In the genomic region with DNA sequence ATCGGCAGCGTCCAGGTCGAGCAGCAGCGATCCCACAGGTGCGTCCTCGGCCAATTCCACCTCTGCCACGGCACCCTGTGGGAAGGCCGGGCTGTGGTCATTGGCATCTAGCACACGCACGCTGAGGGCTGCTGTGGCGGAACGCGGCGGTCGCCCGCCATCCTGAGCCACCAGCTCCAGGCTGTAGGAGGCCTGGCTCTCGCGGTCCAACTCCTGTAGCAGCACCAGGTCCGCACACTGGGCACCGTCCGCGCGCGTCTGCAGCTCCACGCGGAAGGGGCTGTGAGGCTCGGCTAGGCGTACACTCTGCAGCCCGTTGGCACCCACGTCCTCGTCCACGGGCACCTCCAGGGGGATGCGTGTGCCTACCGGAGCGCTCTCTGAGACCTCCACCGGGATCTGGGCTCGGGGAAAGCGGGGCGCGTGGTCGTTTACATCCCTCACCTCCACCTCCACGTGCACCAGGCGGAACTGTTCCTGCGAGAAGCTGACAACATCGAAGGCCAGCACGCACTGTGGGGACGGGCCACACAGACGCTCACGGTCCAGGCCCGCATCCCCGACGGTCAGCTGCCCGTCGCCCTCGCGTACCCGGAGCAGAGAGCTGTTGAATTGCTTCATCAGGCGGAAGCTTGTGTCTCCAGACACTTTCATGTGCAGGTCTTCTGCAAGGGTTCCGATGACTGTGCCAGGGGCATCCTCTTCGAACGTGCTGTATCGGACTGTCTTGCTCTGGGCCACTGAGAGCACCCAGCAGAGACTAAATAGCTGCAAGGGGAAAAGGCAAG, we compare ENCODE assay signal across 8 mouse cellular contexts. TPM values are rescaled to one million over a fixed set of nuclear protein-coding genes. Genes with fewer than 3 reads are reported as not detected.
DNase-seq lines count a peak whose midpoint lies in the region; ATAC-seq and TF ChIP-seq lines count a peak whose summit lies in the region.

No protein-coding gene starts in this region.

- H3K9ac ChIP-seq in liver, embryonic 11.5 days (ENCODE audit: low read depth, low read length) = no peak overlapping the region
- peak overlapping the region; percentile 69 for H3K9ac ChIP-seq in hindbrain, embryonic 12.5 days
- H3K9ac ChIP-seq in midbrain, embryonic 13.5 days (replicated peaks) = peak overlapping the region; percentile 84

- ATAC-seq in liver, embryonic 11.5 days (replicated peaks; ENCODE audit: low FRiP score) = peak; percentile 18; the same call in 1 of the 2 replicates
- ATAC-seq in hindbrain, embryonic 12.5 days (ENCODE audit: low FRiP score) = peak; percentile 36
- ATAC-seq in midbrain, embryonic 13.5 days = peak; percentile 43

- TF ChIP-seq POLR2A in cerebellum, adult 2 months (IDR thresholded peaks at IDR 0.05; ENCODE audit: borderline replicate concordance, insufficient read depth, low read length) = no peak

- peaks cover 3% of the 10 kb centered on the region; the same call in 1 of the 2 replicates for H3K4me1 ChIP-seq in cerebellum, adult 2 months (ENCODE audit: control insufficient read depth, insufficient read depth, low read length)
- 0 out of 2 replicates have a peak, but pooled peaks cover 2% of the 10 kb centered on the region for H3K4me1 ChIP-seq in liver, embryonic 11.5 days (replicated peaks; ENCODE audit: control insufficient read depth, insufficient read depth, low read length)
- H3K4me1 ChIP-seq in hindbrain, embryonic 12.5 days = peaks cover 62% of the 10 kb centered on the region
- H3K4me1 ChIP-seq in midbrain, embryonic 13.5 days (replicated peaks) = peaks cover 75% of the 10 kb centered on the region

- no peaks in the 10 kb centered on the region for H3K36me3 ChIP-seq in liver, embryonic 11.5 days (ENCODE audit: control insufficient read depth, insufficient read depth, low read length)
- no peaks in the 10 kb centered on the region for H3K36me3 ChIP-seq in hindbrain, embryonic 12.5 days
- H3K36me3 ChIP-seq in midbrain, embryonic 13.5 days = 0 out of 2 replicates have a peak, but pooled peaks cover 4% of the 10 kb centered on the region

- WGBS in cerebellum, adult 2 months = 2% methylated on average over 62 of the region's 62 CpGs
- WGBS in liver, embryonic 11.5 days = 6% methylated on average over 62 of the region's 62 CpGs
- WGBS in hindbrain, embryonic 12.5 days = 1% methylated on average over 62 of the region's 62 CpGs
- WGBS in midbrain, embryonic 13.5 days = 1% methylated on average over 62 of the region's 62 CpGs

- TF ChIP-seq CTCF in cerebellum, adult 2 months (IDR thresholded peaks at IDR 0.05; ENCODE audit: borderline replicate concordance, insufficient read depth, low read depth, low read length) = no peak

- no peaks in the 10 kb centered on the region for H3K9me3 ChIP-seq in liver, embryonic 11.5 days (ENCODE audit: control insufficient read depth, low read length)
- H3K9me3 ChIP-seq in hindbrain, embryonic 12.5 days (replicated peaks) = no peaks in the 10 kb centered on the region
- H3K9me3 ChIP-seq in midbrain, embryonic 13.5 days = no peaks in the 10 kb centered on the region

- no peak overlapping the region for H3K27ac ChIP-seq in cerebellum, adult 2 months (ENCODE audit: insufficient read depth, low read length)
- no peak overlapping the region for H3K27ac ChIP-seq in liver, embryonic 11.5 days (ENCODE audit: low read depth, low read length)
- peak overlapping the region; percentile 86 for H3K27ac ChIP-seq in hindbrain, embryonic 12.5 days
- peak overlapping the region; percentile 81 for H3K27ac ChIP-seq in midbrain, embryonic 13.5 days

- H3K4me3 ChIP-seq in cerebellum, adult 2 months (replicated peaks; ENCODE audit: insufficient read depth, low read depth, low read length) = peak overlapping the region; percentile 57
- peak overlapping the region; percentile 26 for H3K4me3 ChIP-seq in liver, embryonic 11.5 days (ENCODE audit: low read depth, low read length)
- H3K4me3 ChIP-seq in hindbrain, embryonic 12.5 days = peak overlapping the region; percentile 58
- peak overlapping the region; percentile 72 for H3K4me3 ChIP-seq in midbrain, embryonic 13.5 days (replicated peaks)

- peak in 1 of 2 experiments; percentile 31 for DNase-seq in cerebellum, adult 2 months
- no peak for DNase-seq in cerebellum, adult 11 months
- DNase-seq in liver, embryonic 11.5 days (ENCODE audit: low spot score) = no peak
- DNase-seq in liver = no peak
- no peak for DNase-seq in adrenal gland, adult 2 months
- no peak for DNase-seq in adrenal gland, adult 18-20 months (ENCODE audit: low spot score in 2 of 2)

- H3K4me2 ChIP-seq in liver, embryonic 11.5 days = peak overlapping the region; percentile 57
- peak overlapping the region; percentile 76 for H3K4me2 ChIP-seq in hindbrain, embryonic 12.5 days (replicated peaks)
- peak overlapping the region; percentile 87 for H3K4me2 ChIP-seq in midbrain, embryonic 13.5 days (replicated peaks)

- peaks cover 11% of the 10 kb centered on the region; the same call in 1 of the 2 replicates for H3K27me3 ChIP-seq in cerebellum, adult 2 months (ENCODE audit: control insufficient read depth, insufficient read depth, low read length)
- peaks cover 84% of the 10 kb centered on the region for H3K27me3 ChIP-seq in liver, embryonic 11.5 days (replicated peaks; ENCODE audit: control insufficient read depth, insufficient read depth, low read length)
- peaks cover 58% of the 10 kb centered on the region for H3K27me3 ChIP-seq in hindbrain, embryonic 12.5 days
- H3K27me3 ChIP-seq in midbrain, embryonic 13.5 days = peaks cover 43% of the 10 kb centered on the region

RNA-seq across cellular contexts. Expression of gene Pcdh8, which starts 0.6 kb away (rescaled TPM):
- 5.2 and 5.6 TPM in 2 replicates for polyA plus RNA-seq in cerebellum, adult 2 months (2012; rRNA removed)
- polyA plus RNA-seq in liver, embryonic 11.5 days (2014; fragmentation: Nextera tagmentation; extraction: Ambion mirVana) = 0.12 and 0.21 TPM in 2 replicates
- 40.7 and 42.6 TPM in 2 replicates for polyA plus RNA-seq in hindbrain, embryonic 12.5 days (2016; fragmentation: Nextera tagmentation; extraction: Ambion mirVana)
- polyA plus RNA-seq in midbrain, embryonic 13.5 days (2015; fragmentation: Nextera tagmentation; extraction: Ambion mirVana) = 39.3 and 52.7 TPM in 2 replicates
- total RNA-seq in adrenal gland, adult 2 months (2021) = under 1 TPM in 1 of 2 experiments, not detected in 1; 0.37 TPM
- polyA plus RNA-seq in adrenal gland, adult 2 months (2012; rRNA removed) = 0.04 and 0.06 TPM in 2 replicates
- under 1 TPM in 1 of 2 experiments, not detected in 1; 0.43 TPM for total RNA-seq in adrenal gland, adult 18-20 months (2021)

Comparison
In these comparisons a context has a peak if more than half of its experiments do, and no peak if none do; other contexts are left out.
1. H3K27ac ChIP-seq: peak in hindbrain, embryonic 12.5 days (single experiment) and midbrain, embryonic 13.5 days (single experiment); none in cerebellum, adult 2 months (single experiment) and liver, embryonic 11.5 days (single experiment).
2. Peak in every context shown above with its lines, with median percentiles within 50 percentile points of each other: H3K4me3 ChIP-seq, ATAC-seq and H3K4me2 ChIP-seq.